Mouse (Mus musculus): ENCODE measurements around the gene Rapgef5.
A peak's percentile ranks its signal among the peaks of the same experiment; 100 is the strongest.

Gene Rapgef5

DNA sequence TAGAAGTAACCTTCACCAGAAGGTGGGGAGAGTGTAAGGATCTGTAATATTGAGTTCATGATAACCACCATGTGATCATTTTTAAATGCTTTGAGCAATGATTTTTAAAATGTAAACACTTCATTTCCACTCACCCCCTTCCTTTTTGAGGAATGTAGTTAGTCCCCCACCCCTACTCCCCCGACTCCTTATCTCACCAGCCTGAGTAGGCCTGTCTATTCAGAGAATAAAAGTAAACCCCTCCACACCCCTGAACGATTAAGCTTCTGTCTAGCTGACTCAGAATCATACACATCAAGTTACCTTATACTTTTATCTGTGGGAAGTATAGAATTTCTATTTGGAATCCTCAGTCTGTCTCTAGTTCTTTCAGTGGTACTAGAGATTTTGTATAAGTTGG, 81.9 kb downstream of the Rapgef5 start:
- DNase-seq (ENCODE audit: inconsistent age in 2 of 2, low spot score in 1 of 2), result no peak

DNA sequence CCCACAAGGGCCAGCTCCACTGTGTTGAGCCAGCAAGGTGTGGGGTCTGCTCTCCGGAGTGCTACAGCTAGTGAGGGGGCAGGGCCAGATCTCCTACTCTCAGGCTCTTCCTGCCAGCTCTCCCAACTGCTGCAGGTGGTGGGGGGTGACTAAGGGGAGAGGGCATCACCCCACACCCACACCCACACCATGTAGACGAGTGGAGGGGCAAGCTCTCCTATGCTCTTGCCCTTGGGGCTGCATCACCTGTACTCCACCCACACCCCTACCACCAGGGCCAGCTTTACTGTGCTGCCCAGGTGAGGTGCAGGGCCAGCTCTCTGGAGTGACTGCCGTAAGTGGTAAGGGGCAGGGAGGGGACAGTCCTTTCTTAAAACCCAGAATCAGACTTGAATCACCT, 89.7 kb downstream of the Rapgef5 start:
- DNase-seq (ENCODE audit: inconsistent age in 2 of 2, low spot score in 1 of 2), result no peak

DNA sequence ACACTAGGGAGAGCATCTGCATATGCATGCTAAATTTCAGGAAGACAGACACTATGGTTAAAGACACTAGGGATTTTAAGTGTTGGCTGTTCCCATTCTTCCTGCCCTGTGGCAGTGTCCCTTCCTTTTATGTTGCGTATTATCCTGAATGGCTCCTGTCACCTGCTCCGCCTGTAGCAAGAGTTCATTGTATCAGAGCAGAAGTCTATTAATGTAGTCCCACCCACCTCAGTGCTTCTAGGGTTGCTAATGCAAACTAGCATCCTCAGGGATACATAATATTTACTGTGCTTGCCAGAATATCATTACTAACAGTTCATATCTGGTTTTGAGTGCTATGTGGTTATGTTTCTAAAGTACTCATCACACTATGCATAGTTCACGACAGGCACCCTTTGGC, 96.4 kb downstream of the Rapgef5 start:
- no peak for DNase-seq (ENCODE audit: inconsistent age in 2 of 2, low spot score in 1 of 2)

DNA sequence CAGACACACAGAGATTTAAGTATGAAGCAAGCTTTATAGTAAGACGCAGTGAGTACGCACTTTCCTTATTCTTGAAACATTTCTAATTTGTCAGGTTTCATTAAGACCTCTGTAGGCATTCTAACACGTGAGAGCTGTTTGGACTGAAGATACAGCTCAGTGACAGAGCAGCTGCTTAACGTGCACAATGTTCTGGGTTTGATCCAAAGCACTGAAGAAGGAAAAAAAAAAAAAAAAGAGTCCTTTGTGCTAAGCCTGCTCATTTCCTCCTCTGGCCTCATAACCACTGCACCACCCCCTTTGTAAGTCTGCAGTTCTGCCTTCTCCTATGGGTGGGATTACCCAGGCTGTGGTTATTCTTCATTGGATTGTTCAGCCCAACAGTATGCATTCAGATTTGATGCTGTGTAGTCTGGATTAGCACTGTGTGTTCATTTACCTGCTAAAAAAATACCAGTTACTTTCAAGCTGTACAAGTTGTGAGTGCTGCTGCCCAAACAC, 103.3 kb downstream of the Rapgef5 start:
- no peak for DNase-seq (ENCODE audit: inconsistent age in 2 of 2, low spot score in 1 of 2)

DNA sequence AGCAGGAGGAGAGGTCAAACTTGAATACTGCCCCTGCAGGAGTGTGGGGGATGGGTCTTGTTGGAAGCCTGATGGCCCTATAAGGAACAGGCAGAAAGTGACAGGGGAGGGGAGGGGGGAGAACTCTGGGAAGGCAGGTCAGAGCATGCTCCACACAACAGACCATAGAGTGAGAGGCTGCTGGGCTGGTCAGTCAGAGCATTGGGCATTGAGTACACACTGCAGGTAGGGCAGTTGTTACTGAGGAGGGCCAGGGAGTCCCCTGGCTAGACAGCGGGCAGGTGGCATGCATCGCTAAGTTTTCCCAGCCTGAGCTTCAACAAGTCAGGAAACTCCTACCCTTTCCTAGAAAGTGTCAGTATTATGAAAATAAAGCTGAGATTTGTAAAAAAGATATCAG, 106.7 kb downstream of the Rapgef5 start:
- no peak for DNase-seq (ENCODE audit: inconsistent age in 2 of 2, low spot score in 1 of 2)

DNA sequence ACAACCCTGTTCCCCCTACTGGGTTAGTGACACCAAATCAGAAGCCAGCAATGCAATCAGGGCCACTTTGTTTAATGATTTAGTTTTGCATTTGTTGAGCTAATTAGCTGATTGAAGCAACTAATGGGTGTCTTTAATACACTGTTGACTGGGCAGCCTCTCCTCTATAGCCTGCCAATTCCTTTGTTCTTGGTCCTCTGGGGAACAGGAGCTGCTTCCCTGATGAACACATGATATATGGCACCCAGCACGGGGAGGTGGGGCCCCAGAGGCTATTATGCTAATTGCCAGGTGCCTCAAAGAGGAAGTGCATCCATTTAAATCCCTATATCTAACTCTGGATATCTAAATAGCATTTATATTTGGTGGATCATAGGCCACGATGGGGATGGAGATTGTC, 111.0 kb downstream of the Rapgef5 start:
- no peak for DNase-seq (ENCODE audit: inconsistent age in 2 of 2, low spot score in 1 of 2)

DNA sequence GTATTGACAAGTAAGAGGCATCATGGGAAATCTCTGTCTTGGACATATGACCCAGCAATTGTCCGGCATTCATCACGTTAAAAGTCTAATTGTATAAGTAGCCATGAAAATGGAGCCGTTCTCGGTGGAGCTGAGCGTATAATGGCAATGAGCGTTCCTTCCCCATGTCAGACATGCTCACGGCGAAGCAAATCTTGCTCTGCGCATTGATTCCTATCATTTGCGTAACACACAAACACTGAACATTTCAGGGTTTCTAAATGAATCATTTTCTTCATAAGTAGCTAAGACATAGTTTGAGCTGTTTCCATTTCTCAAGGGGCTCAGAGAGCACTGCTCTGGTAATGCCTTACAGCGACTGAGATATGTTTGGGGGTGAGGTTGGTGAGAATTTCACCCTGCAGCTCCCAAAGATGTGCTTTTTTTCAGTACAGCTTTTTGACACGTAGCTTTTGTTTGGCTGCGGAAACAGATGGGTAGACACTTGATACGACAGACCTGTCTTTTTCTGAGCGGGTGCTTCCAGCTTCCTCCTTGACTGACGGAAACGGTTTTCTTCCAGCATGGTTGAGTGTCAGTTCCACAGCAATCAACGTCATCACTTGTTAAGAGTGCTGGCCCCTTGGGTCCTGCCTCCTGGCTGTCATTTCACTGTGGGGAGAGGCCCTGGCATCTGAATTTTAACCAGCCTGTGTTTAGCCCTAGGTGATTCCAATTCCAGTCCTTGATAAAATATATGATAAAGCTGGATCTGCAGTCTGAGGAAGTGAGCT, 112.2 kb downstream of the Rapgef5 start:
- DNase-seq (ENCODE audit: inconsistent age in 2 of 2, low spot score in 1 of 2), result no peak

DNA sequence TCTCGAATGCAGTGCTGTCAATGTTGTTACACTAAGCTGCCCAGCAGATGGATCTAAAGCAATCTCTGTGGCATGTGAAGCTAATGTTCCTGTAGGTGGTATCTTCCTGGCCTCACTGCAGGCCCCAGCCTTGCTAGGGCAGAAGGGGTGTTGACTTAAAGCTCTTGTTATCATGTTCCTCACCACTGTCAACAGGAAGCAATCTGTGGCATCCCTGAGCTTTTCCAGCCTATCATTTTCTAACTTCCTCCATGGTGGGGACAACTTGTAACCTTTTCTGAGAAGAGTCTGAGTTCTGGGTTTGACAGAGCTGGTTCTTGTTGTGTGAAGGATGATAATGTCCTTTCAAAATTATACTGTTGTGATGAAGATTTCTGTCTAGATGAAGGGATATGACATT, 115.9 kb downstream of the Rapgef5 start:
- no peak for DNase-seq (ENCODE audit: inconsistent age in 2 of 2, low spot score in 1 of 2)

DNA sequence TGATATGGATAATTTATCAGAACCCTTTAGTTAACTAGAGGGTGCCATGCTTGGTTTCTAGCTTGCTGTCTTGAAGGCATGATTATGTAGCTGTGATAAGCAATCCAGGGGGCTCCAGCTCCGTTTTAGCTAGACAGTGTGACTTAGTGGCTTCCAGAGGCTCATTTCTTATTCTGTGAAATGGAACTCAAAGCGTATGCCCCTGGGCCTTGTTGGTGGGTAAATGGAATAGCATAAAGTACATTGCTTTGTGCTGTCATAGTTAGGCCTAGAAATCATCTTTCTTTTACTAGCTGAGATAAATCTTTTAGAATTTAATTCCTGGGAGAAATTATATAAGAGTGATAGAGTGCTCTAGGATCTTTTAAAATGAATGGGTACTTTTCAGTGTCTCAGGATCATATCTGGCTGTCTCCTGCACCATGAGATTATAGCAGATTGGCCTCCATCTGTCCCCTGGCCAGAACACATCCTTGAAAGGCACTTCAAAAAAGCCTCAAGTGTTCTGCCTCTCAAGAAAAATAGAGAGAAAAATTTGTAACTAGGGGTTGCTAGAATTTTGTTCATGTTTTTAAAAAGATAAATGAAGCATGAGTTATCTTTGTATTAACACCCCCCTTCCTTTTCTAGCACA, 120.0 kb downstream of the Rapgef5 start:
- no peak for DNase-seq (ENCODE audit: inconsistent age in 2 of 2, low spot score in 1 of 2)

DNA sequence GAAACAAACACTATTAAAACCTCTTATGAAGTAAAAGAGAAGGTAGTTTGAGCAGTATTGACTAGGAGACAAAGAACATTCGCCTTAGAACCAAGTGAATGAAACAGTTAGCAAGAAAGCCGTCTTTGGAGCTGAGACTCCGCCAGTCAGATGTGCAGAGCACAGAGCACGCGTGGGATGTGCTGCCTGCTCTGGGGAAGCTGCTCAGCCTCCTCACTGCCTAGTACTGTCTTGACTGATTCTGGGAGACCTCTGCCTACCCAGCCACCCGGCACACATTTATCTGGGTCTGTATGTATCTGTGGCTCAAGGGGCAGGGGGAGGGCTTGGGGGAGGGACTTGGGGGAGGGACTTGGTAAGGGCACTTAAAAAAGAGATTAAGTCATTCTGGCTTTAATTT, 120.7 kb downstream of the Rapgef5 start:
- no peak for DNase-seq (ENCODE audit: inconsistent age in 2 of 2, low spot score in 1 of 2)

DNA sequence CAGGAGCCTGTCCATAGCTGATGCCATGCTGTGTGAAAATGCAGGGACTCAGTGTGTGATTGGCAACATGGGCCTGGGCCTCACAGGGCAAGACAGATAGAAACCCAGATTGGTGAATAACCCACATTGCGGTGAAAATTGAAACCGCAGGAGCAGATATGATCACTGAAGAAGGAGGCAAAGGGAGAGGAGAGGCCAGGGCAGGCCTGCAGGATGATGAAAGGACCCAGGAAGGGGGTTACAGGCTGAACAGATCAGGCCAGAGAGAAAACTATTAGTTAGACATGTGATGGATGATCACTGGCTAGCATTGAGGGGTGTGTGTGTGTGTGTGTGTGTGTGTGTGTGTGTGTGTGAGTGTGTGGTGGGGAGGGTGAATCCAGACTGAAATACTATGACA, 122.6 kb downstream of the Rapgef5 start:
- DNase-seq (ENCODE audit: inconsistent age in 2 of 2, low spot score in 1 of 2), result no peak

DNA sequence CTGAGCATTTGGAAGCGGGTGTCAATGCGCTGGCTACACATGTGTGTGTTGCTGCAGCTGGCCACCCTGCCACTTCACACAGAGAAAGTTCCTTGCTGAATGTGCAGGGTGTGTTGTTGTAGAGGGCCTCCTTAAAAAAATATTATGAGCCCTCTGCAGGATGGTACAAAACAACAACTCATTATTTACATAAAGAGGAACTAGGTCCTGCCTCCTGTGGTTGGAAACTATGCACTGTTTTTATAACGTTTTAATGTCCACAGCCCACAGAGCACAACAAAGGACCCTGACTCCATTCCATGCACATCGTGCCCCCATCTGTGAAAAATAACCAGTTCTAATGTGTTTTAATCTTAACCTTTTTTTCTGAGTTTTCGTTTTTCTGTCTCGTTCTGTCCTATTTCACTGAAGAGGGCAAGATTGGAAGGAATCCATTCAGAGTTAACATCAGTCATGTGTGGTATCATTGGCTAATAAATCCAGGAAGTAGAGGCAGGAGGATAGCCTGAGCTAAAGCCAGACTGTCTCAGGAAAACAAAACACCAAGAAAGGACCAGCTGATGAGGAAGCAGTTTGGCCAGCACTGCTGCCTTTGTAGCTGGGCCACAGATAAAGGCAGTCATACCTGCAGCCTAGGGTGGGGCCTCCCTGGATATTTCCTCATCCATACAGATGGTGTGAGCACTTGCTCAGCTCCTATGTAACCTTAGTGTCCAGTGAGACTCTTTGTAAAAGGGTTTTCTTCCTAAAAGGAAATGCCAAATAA, 123.3 kb downstream of the Rapgef5 start:
- no peak for DNase-seq (ENCODE audit: inconsistent age in 2 of 2, low spot score in 1 of 2)

DNA sequence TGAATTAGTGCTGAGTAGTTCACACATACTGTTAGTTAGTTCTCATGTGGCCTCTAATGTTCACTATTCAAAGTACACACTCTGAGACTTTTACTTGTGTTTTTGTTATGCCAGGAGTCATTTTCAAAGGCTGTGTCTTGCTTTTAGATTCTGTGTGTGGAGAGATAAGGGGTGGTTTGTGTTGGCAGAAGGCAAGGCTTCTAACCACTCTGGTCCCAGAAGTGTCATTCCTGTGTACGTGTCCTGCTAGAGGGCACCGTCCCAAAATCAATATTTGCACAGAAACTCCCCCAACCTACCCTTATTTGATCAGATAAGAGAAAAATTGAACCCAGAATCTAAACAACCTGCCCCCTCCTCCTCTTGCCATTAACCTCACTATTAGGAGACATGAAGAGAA, 126.2 kb downstream of the Rapgef5 start:
- no peak for DNase-seq (ENCODE audit: inconsistent age in 2 of 2, low spot score in 1 of 2)

DNA sequence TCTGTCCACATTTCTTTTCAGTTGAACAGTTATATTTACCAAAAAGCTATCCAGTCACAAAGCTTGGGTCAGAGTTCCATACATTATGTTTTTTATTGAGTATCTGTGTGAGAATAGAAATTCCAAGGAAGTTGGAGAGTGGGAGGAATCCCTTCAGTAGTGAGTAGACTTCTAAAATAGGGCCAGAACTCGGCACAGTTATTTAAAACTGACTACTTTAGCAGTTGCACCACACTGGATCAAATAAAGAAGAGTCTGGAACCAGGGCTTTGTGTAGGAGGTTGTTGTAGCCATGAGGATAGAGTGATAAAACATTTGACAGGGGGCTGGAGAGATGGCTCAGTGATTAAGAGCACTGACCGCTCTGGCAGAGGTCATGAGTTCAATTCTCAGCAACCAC, 129.5 kb downstream of the Rapgef5 start:
- DNase-seq (ENCODE audit: inconsistent age in 2 of 2, low spot score in 1 of 2), result no peak

DNA sequence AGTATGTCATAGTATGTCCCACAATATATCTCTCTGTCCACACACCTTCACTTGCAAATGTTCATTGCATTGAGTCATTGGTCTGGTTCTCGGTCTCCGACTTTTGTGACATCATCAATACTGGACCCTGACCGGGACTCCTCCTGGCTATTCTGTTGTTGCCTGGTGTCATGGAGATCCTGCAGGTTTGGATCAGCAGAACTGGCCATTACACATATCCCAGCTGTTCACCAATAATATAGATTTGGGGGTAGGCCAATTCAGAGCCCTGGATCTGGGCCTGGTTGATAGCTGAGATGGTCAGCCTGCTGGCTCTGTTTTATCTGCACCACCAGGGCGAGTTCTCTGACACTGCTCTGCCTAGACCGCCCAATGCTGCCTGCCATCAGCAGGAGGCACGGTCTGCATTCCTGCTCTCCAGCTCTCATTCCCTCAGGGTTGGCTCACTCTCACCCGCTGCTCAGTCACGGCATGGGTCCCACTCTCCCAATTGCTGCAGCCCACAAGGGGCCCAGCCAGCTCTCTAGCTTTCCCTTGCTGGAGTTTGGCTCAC, 137.7 kb downstream of the Rapgef5 start:
- no peak for DNase-seq (ENCODE audit: inconsistent age in 2 of 2, low spot score in 1 of 2)

DNA sequence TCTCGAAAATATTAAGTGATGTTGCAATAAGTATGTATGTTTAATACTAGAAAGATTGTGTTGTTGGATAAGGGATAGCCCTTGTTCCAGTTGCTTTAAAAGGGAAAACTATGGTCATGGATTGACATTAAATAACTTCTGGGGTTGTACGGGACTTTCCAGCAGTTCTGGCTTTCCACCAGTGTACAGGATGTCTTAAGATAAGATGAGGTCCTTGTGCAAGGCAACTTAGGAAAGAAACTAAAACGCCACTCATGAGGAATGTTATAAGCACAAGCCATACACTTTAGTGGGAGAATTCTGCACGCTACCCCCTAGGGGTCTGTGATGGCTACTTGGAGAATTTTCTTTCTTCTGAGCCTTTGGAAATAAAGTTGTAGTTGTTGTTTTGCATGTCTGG, 140.7 kb downstream of the Rapgef5 start:
- DNase-seq (ENCODE audit: inconsistent age in 2 of 2, low spot score in 1 of 2), result no peak

DNA sequence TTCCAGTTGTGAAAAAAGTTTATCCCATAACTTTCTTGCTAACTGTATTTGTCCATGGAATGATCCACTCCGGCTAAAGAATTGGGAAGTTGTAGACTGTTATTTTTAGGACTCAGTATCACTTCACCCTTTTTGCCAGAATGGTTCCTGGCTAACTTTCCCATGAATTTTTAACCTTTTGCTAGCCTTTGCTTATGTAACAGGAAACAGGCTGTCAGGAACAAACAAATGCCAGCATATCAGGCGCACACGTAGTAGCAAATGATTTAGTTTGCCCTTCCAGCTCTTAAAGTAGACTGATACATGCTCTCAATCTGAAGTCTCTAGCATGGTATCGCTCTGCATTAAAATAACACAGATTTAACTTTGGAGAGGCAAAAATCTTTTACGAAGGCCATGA, 141.5 kb downstream of the Rapgef5 start:
- peak in 1 of 2 experiments; percentile 67 for DNase-seq (ENCODE audit: inconsistent age in 2 of 2, low spot score in 1 of 2)

DNA sequence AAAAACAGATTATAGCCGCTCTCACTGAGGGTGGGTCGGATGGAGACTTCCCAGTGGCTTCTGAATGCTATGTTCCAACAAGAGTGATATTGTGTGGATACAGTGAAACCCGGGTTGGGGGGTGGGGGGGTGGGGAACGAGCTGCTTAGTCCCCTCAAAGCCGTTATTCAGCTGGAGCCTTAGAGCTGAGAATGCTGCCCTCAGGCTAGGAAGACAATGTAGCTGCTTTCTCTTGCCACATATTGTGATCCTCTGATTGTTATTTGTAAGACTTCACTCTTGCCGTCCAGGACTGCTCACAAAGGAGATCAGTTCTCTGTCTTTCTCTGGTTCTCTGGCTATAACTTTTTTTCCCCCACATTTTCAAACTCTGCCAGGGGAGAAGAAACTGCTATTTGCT, 142.5 kb downstream of the Rapgef5 start:
- no peak for DNase-seq (ENCODE audit: inconsistent age in 2 of 2, low spot score in 1 of 2)

DNA sequence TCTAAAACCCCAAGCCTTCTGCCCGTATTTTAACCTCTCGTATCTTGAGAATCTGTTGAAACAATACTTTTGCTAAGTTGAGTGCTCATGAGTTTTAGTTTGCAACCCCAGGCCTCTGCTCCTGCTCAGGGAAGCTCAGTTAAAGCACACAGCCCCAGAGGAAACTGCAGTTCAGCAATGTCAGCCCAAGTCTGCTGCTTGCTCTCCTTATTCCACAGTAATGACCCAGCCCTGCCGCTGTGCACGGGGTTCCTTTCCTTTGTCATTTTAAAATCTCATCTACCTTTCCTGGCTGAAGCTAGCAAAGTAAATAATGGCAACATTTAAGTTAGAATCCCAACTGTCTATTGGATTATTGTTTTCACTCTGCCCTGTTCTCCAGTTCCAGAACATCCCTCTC, 144.1 kb downstream of the Rapgef5 start:
- no peak for DNase-seq (ENCODE audit: inconsistent age in 2 of 2, low spot score in 1 of 2)

DNA sequence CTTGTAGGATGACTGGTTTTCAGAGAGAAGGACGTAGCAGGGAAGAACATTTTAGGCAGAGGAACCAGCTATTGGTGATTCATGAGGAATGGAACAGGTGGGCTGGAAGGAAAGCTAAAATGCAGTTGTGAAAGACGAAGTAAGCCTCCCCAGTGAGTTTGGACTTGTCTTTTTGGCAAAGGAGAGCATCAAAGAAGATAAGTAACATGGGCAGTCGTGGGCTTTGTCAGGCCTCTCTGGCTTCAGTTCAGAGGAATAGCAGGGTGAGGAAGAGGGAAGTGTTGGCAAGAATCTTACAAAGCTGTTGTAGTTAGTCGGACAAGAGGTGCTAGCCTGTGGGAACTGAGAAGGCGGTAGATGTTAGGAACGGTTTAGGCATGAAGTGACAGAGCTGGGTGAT, 145.6 kb downstream of the Rapgef5 start:
- DNase-seq (ENCODE audit: inconsistent age in 2 of 2, low spot score in 1 of 2), result no peak

DNA sequence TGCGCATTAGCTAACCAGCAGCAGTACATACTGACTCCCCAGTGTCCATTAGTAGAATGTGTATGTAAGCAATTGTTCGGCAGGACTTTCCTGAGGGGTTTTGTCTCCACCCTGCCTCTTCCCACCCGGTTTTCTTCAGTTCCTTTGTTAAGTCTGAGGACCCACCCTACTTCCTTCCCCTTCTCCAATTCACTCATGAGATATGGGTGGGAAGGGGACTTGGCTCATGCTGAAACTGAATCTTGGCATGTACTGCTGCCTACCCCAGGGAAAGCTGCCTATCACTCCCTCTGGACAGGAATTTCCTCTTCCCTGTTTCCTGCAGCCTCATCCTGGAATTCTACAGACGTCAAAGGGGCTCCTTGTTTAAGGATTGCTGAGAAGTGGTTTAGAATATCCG, 147.4 kb downstream of the Rapgef5 start:
- peak; percentile 38 to 68 for DNase-seq (ENCODE audit: inconsistent age in 2 of 2, low spot score in 1 of 2)

DNA sequence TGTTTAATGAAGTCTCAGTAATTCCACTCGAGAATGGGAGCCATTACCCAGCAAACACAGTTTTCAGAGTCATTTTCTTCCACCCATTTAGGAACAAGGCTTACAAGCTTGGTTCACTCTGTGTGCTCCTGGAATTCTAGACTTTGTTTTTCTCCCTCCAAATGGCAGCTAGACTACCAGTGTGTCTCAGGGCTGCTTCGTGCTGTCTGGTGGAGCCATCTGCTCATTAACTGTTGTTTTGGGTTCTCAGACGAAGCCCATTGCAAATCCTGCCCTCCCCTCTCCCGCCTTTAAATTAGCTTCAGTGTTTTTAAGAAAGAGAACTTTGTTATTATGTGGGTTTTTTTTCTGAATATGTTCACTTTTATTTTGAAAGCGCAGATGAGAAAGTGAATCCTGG, 148.4 kb downstream of the Rapgef5 start:
- DNase-seq (ENCODE audit: inconsistent age in 2 of 2, low spot score in 1 of 2), result no peak

Measured in adrenal gland, adult (tissue).